Mouse (Mus musculus) megakaryocyte progenitor cell, adult 5-6 weeks (primary cell): ENCODE results near the gene Ahr. TPM values are rescaled to one million over a fixed set of nuclear protein-coding genes. Genes with fewer than 3 reads are reported as not detected.

ENCODE experiments used
- ATAC-seq: replicated peaks from 2 replicates; pipeline ENCODE4 v1.8.0; 2016; ENCODE audit warnings: mild to moderate bottlenecking, moderate TSS enrichment, inconsistent platforms; ENCODE audit not compliant: poor library complexity
- total RNA-seq, 2 experiments: library from RNA; stranded (forward) in 1 of 2; stranded (reverse) in 1 of 2; fragments of 157-497, 149-512 nt in 1 of 2; fragments of 200-1000 nt in 1 of 2; gene quantifications; 2 replicates each; pipeline versions ENCODE4 v1.2.3 to v1.2.4; 2015 to 2017

Gene Ahr
- total RNA-seq (2015) (2.6 and 3.4 TPM in 2 replicates), total RNA-seq (2017) (1.2 and 1.9 TPM in 2 replicates)

DNA sequence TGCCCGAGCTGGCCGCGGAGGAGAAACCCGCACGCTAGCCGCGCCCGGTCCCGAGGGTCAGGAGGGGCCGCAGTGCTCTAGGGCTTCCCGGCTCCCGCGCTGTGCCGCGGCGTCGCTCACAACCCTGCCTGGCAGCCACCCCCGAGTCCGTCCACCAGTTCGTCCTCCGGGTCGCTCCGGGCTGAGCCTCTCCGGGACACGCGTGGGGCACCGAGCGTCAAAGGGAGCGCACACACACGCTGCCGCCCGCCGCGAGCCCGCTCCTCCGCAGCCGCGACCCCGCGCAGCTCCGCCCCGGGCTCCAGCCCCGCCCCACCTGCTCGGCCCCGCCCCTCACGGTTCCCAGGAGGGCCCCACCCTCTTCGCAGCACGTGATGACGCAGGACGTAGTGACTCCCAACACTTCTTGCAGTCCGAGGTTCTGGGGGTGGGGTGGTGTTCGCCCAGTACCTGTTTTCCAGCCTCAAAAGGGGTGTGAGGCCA is at the start of gene Ahr:
TSS of gene Ahr (minus strand) at position 285 of the 483 bp plus-strand sequence.
- ATAC-seq = peak; percentile 91

- ATAC-seq = peak; percentile 54
Measured at GRCm38 (mm10) chr12:35578826-35579225, 44.0 kb upstream of the Ahr start.

DNA sequence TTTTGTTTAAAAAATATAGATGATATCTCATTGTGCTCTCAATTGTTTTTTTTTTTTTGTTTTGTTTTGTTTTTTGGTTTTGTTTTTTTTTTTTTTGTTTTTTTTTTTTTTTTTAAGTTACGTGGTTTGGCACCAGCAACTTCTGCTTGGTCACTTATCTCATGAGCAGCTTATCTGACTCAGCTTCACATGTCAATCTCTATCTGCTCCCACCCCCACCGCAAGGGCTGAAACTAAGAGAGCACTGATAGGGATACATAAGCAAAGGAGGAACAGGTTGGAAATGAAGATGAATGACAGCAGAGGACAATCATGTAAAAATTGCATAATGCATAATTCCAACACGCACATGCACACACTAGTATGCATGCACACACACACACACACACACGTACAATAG is 41.3 kb upstream of the Ahr start:
- ATAC-seq = 0 out of 2 replicates have a peak, but pooled peaks have one; percentile 27

- peak; percentile 58 for ATAC-seq
Measured at GRCm38 (mm10) chr12:35573713-35574112, 38.9 kb upstream of the Ahr start.

GRCm38 (mm10) chr12:35562826-35563225 is 28.0 kb upstream of the Ahr start:
- ATAC-seq = no peak

- no peak for ATAC-seq
Measured at GRCm38 (mm10) chr12:35558868-35559267, 24.0 kb upstream of the Ahr start.

DNA sequence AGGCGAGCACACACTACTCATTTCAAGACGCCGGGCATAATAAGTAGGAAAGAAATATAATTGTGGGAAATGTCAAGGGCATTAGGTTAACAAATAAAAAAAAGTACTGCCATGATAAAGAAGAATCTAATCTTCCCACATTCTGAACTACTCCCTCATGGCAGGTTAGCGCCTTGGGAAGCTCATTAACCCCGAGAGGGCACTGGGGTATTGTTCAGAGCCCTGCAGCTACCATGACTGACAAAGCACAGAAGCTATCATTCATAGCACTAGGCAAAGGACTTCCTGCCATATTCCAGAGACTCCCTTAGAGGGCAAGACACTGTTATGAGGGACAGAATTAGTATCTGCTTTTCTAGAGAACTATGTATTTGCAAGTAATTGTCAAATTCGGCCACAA is 21.1 kb upstream of the Ahr start:
- no peak for ATAC-seq

GRCm38 (mm10) chr12:35554309-35554708 is 19.5 kb upstream of the Ahr start:
- ATAC-seq = peak; percentile 92

GRCm38 (mm10) chr12:35553174-35553573 is 18.3 kb upstream of the Ahr start:
- ATAC-seq = peak; percentile 33

GRCm38 (mm10) chr12:35550299-35550698 is 15.5 kb upstream of the Ahr start:
- no peak for ATAC-seq

GRCm38 (mm10) chr12:35542836-35543235 is 8.0 kb upstream of the Ahr start:
- no peak for ATAC-seq

DNA sequence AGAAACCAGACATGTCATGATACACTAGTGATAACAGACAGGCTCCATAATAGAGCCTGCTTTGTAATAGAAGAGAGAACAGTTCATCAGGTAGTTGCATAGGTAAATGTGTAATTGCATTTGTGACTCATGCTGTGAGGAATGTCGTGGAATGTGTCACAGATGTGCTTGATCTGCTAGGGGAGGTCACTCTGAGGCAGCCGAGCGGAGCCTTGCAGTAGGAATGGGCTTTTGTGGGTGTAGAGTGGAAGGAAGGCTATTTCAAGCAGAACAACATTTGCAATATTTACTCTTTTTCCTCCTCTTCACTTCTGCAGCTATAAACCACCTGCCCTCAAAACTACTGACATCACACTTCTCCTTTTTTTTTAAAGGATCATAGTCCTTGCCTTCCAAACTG is 4.0 kb upstream of the Ahr start:
- peak; percentile 36 for ATAC-seq

DNA sequence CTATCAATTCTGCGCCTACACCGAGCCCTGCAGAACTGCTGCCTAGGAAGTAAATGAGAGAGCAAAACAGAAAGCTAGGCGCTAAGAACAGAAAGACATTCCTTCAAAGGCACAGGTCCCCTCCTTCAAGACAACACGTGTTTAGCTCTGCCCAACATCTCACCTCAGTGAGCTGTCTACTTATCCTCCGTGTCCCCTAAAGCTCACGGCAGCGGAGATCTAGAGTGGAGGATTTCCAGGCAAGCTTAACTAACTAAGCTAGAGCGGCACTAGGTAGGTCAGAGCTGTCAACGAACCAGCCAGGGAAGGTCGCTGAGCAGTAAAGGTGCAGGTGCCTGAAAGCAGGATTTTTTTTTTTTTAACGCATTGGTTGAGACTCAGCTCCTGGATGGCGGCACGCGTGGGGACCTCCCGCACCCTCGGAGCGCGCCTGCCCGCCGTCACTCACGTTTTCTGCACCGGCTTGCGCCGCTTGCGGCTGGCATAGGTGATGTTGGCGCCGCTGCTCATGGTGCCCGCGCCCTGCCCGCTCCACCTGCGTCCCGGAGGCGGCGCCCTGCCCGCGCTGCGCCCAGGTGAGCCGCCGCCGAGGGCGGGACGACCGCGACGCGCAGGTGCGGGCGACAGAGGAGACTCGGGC is 604 bp downstream of the Ahr start:
- peak; percentile 40 for ATAC-seq

- ATAC-seq = no peak
Measured at GRCm38 (mm10) chr12:35533748-35534113, 1.1 kb downstream of the Ahr start.

GRCm38 (mm10) chr12:35533133-35533532 is 1.7 kb downstream of the Ahr start:
- ATAC-seq = no peak

GRCm38 (mm10) chr12:35532151-35532550 is 2.7 kb downstream of the Ahr start:
- ATAC-seq = peak; percentile 57

GRCm38 (mm10) chr12:35530587-35530986 is 4.3 kb downstream of the Ahr start:
- ATAC-seq = no peak

GRCm38 (mm10) chr12:35527429-35527828 is 7.4 kb downstream of the Ahr start:
- ATAC-seq = peak; percentile 84

- ATAC-seq = no peak
Measured at GRCm38 (mm10) chr12:35522585-35523103, 12.2 kb downstream of the Ahr start.

GRCm38 (mm10) chr12:35515621-35516020 is 19.2 kb downstream of the Ahr start:
- no peak for ATAC-seq

DNA sequence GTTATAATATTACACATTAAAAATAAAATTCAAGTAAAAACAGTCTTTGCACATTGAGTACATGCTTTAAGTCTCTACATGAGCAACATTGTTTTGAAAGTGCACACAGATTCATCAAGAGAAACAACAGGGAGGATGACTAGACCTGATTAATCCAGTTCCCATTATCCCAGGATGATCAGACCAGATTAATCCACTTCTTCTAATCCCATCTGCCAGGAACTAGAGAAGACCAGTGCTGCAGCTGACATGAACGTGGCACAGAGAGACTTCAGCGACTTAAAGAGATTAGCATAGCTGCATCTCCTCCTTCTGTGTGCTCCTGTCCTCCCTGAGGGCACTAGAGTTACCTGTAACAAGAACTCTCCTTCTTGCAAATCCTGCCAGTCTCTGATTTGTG is 20.2 kb downstream of the Ahr start:
- no peak for ATAC-seq

- no peak for ATAC-seq
Measured at GRCm38 (mm10) chr12:35510711-35511110, 24.1 kb downstream of the Ahr start.

- ATAC-seq = no peak
Measured at GRCm38 (mm10) chr12:35506383-35506782, 28.5 kb downstream of the Ahr start.
